Mouse (Mus musculus) layer of hippocampus, adult 9-11 months (tissue): ENCODE measurements around the gene Tradd.
A peak's percentile ranks its signal among the peaks of the same experiment; 100 is the strongest.
"Not testable (repeated sequence)": the region's sequence is repeated elsewhere in the genome, so short reads cannot be mapped to it uniquely, and the experiment has no call there.

Experiments used
- DNase-seq: peaks from one replicate; pipeline ENCODE4 v3.0.0; 2022

Tradd gene

GRCm38 (mm10) chr8:105233126-105233935 lies 31.1 kb downstream of the Tradd start:
- no peak for DNase-seq

DNA sequence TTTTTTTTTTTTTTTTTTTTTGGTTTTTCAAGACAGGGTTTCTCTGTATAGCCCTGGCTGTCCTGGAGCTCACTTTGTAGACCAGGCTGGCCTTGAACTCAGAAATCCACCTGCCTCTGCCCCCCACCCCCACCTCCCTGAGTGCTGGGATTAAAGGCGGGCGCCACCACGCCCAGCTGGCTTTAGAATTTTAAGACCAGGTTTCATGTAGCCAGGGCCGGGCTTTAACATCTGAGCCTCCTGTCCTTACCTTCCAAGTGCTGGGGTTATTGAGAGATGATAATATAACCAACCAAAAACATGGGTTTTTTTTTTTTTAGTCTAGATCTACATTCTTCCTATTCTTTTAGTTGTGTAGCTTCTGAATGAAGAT lies 32.1 kb downstream of the Tradd start:
- not testable (repeated sequence) for DNase-seq

GRCm38 (mm10) chr8:105231503-105232320 lies 32.7 kb downstream of the Tradd start:
- DNase-seq = no peak

- no peak for DNase-seq
These were observed 38.5 kb downstream of the Tradd start for GRCm38 (mm10) chr8:105225917-105226316.

GRCm38 (mm10) chr8:105225272-105225593 lies 39.2 kb downstream of the Tradd start:
- no peak for DNase-seq

- DNase-seq = peak; percentile 91
These were observed 39.8 kb downstream of the Tradd start, which contains the start of gene D230025D16Rik for GRCm38 (mm10) chr8:105224413-105225271. Gene D230025D16Rik, plus strand, starts transcription at chr8:105225145.

GRCm38 (mm10) chr8:105223850-105224249 lies 40.6 kb downstream of the Tradd start:
- no peak for DNase-seq

DNA sequence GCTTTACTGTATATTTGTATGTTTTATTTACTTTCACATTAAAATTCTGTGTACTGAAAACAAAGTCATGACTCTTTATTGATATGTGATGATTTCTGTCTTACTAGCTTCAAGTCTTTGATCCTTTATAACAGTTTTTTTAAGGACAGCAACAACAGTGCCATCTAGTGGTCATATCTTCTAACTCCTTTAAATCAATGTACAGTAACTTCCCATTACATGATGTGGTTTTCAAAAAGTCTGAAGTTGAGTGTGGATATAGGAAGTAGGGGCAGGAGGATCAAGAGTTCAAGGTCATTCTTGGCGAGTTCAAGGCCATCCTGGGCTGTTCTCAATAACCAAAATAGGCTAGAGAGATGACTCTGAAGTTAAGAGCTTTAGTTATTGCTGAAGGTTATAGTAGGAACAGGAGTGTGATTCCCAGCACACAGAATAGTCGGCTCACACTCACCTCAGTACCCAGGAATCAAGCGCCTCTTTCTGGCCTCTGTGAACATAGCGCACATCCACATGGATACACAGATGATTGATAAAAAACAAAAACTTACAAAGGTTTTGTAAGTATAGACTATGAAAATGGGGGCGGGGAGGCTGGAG lies 46.4 kb downstream of the Tradd start:
- no peak for DNase-seq

GRCm38 (mm10) chr8:105214104-105214503 lies 50.3 kb downstream of the Tradd start:
- DNase-seq = no peak

GRCm38 (mm10) chr8:105209153-105210110 lies 55.0 kb downstream of the Tradd start:
- no peak for DNase-seq
